Mouse (Mus musculus) B cell, adult (primary cell): ENCODE measurements around the gene Lig4. TPM values are rescaled to one million over a fixed set of nuclear protein-coding genes. Genes with fewer than 3 reads are reported as not detected.

Experiments used
- total RNA-seq: library from RNA; stranded (reverse); gene quantifications from 4 replicates; pipeline ENCODE4 v1.2.4, GENCODE M21; 2023; ENCODE audit not compliant: inconsistent age

The Lig4 gene
- 9.0 to 11.1 TPM (median 10.2 TPM) in 4 replicates for total RNA-seq

DNA sequence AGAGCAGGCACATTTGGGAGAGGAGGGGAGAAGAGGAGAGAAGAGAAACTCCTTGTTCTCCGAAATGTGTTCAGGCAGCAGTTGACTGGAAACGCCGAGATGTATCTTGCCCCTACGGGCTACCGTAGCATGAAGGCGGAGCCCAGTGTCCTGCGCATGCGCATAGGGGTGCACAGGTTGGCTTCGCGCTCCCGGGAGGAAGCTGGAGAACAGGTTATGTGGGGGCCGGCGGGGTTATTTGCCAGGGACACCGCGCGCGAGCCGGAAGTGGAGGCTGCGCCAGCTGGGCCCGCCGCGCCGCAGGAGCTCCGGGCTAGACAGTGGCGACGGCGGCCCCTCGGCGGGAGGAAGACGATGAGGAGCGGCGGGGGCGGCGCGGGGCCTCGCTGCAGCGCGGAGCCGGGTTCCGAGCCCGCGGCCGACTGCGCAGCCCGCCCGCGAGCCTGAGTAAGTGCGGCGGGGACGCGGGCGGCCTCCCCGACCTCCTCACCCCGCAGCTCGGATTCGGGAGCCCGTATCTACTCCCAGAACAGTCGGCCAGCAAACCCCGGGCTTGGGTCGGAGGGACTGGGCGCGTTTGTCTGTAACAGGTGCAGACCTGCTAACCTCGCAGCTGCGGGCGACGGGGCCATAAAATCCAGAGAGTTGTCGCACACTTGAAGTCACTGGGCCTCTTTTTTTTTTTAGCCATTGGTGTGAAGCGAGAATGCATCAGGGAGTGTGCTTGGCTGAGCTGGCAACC lies at the start of gene Lig4, which contains the start of gene Abhd13:
Lig4 (minus strand) TSS at position 114 of the 742 bp plus-strand sequence.
Abhd13 (plus strand) TSS at position 135 of the 742 bp plus-strand sequence.

DNA sequence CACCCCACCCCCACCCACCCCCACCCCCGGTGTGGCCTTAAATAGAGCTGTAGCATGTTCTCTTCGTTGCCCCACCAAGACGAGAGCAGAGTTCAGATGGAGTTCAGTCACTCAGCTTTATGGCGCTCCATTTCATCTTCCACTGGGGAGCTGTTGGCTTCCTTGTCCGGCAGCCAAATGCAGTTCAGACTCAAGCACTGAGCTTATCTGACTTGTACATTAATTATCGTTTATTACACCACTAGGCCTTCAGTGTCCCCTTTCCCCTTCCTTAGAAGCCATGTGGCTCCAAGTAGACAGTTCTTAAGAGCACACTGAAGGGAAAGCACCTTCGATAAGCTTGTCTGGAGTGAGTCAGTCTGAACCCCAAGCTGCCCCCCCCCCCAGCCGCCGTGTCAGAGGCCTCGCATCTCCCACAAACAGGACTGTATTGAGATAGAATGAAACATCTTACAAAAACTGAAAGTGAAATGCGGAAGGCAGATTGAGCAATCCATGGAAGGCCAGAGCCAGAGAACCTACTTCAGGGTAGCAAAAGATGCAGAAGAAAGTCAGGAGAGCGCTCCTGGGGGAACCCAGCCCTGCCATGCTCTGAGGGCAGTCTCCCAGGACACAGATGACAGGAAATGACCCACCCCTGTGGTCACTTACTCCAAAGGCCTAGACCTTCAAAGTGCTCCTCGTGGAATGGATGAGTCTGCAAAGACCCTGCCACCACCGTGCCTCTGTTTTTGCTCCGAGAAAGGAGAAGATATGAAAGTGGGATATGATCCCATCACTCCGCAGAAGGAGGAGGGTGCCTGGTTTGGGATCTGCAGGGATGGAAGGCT lies 28.9 kb upstream of the Lig4 start, which contains the start of gene Tnfsf13b:
Tnfsf13b (plus strand) TSS at position 312 of the 830 bp plus-strand sequence.

Other genes starting within 250 kb of the Lig4 start
- not detected in 4 replicates for gene Fam155a, start 206.5 kb downstream of the Lig4 start, total RNA-seq
- gene Gm10217, start 113.4 kb downstream of the Lig4 start, total RNA-seq: not detected in 4 replicates
- 15.9 to 18.4 TPM (median 16.8 TPM) in 4 replicates for gene Abhd13, start within 50 bp of the Lig4 start, total RNA-seq
- gene Tnfsf13b, start 28.8 kb upstream of the Lig4 start, total RNA-seq: 0.63 to 2.0 TPM (median 0.70 TPM) in 4 replicates
- not detected in 4 replicates for gene Myo16, start 176.2 kb upstream of the Lig4 start, total RNA-seq